15 mouse cellular contexts compared by ENCODE assay signal in genomic region chr9:65084198-65084807, GRCm38 (mm10). TPM values are rescaled to one million over a fixed set of nuclear protein-coding genes. Genes with fewer than 3 reads are reported as not detected.
DNase-seq lines count a peak whose midpoint lies in the region; ATAC-seq and TF ChIP-seq lines count a peak whose summit lies in the region.
"Had no signal": no experiment of that assay in that cellular context is flagged by ENCODE, and none has a peak within 500 bp of the region (broad histone marks: within the 10 kb centered on the region; RNA-seq: fewer than 3 reads in every experiment).

No protein-coding gene starts in this region.

- intact Hi-C loops in gastrocnemius, adult 2 months (cut with DNase I): no loop called here
- intact Hi-C loops in gastrocnemius, postnatal 36 days (cut with DNase I): no loop called here

- no peak overlapping the region for H3K4me2 ChIP-seq in liver, embryonic 15.5 days
- H3K4me2 ChIP-seq in hindbrain, embryonic 12.5 days (replicated peaks): no peak overlapping the region
- H3K4me2 ChIP-seq: limb, embryonic 13.5 days had no signal

- peak; percentile 79 for ATAC-seq in liver, embryonic 15.5 days (ENCODE audit: insufficient read depth)
- ATAC-seq in hindbrain, embryonic 12.5 days (ENCODE audit: low FRiP score): no peak

- DNase-seq in gastrocnemius, adult 2 months: no peak
- DNase-seq in gastrocnemius, postnatal 36 days: no peak
- peak; percentile 51 for DNase-seq in CD4-positive, CD25-positive, alpha-beta regulatory T cell, adult 2 months (ENCODE audit: low read depth, low spot score)
- DNase-seq in adrenal gland, postnatal 36 days: peak; percentile 67 to 70
- DNase-seq in cerebellum, adult 9-10 months: no peak
- no peak for DNase-seq in embryo, embryonic 11 days
- DNase-seq: B cell, adult 2 months; gastrocnemius, postnatal 25 days; heart, postnatal 4 days; right cerebral cortex, postnatal 4 days; thymus, adult 18-20 months had no signal

- no peak overlapping the region for H3K4me3 ChIP-seq in gastrocnemius, adult 2 months
- no peak overlapping the region for H3K4me3 ChIP-seq in liver, embryonic 15.5 days (replicated peaks)
- H3K4me3 ChIP-seq in hindbrain, embryonic 12.5 days: no peak overlapping the region
- H3K4me3 ChIP-seq: limb, embryonic 13.5 days; megakaryocyte, embryonic 14.5 days had no signal

- 66% methylated on average over 7 of the region's 7 CpGs for WGBS in liver, embryonic 15.5 days (ENCODE audit: insufficient replicate concordance)
- WGBS in hindbrain, embryonic 12.5 days: 83% methylated on average over 7 of the region's 7 CpGs

- no peak overlapping the region for H3K9ac ChIP-seq in liver, embryonic 15.5 days
- no peak overlapping the region for H3K9ac ChIP-seq in hindbrain, embryonic 12.5 days
- H3K9ac ChIP-seq: limb, embryonic 13.5 days had no signal

- TF ChIP-seq CTCF in gastrocnemius, adult 2 months (IDR thresholded peaks at IDR 0.05): no peak

- H3K9me3 ChIP-seq in liver, embryonic 15.5 days (replicated peaks): no peaks in the 10 kb centered on the region
- no peaks in the 10 kb centered on the region for H3K9me3 ChIP-seq in hindbrain, embryonic 12.5 days (replicated peaks)
- H3K9me3 ChIP-seq: limb, embryonic 13.5 days; megakaryocyte, embryonic 14.5 days had no signal

- H3K27me3 ChIP-seq in liver, embryonic 15.5 days: no peaks in the 10 kb centered on the region
- no peaks in the 10 kb centered on the region for H3K27me3 ChIP-seq in hindbrain, embryonic 12.5 days
- H3K27me3 ChIP-seq: limb, embryonic 13.5 days had no signal

- H3K36me3 ChIP-seq in liver, embryonic 15.5 days (replicated peaks): peaks cover 49% of the 10 kb centered on the region
- peaks cover 46% of the 10 kb centered on the region for H3K36me3 ChIP-seq in hindbrain, embryonic 12.5 days

- H3K27ac ChIP-seq in gastrocnemius, adult 2 months: 0 out of 2 replicates have a peak overlapping the region, but pooled peaks have one; percentile 12
- no peak overlapping the region for H3K27ac ChIP-seq in liver, embryonic 15.5 days (replicated peaks)
- H3K27ac ChIP-seq in hindbrain, embryonic 12.5 days: no peak overlapping the region
- H3K27ac ChIP-seq: limb, embryonic 13.5 days had no signal

- peaks cover 29% of the 10 kb centered on the region for H3K4me1 ChIP-seq in liver, embryonic 15.5 days (replicated peaks)
- no peaks in the 10 kb centered on the region for H3K4me1 ChIP-seq in hindbrain, embryonic 12.5 days
- H3K4me1 ChIP-seq: limb, embryonic 13.5 days had no signal

RNA-seq across cellular contexts. Expression of gene Igdcc4, which starts 17.0 kb away (rescaled TPM):
- total RNA-seq in gastrocnemius, adult 2 months (2021): 10 to 100 TPM; 22.1 to 34.4 TPM
- 10 to 100 TPM; 24.4 to 26.6 TPM for total RNA-seq in gastrocnemius, postnatal 36 days (2021)
- 10 to 100 TPM; 31.8 to 32.6 TPM for total RNA-seq in adrenal gland, postnatal 36 days (2021)
- 6.3 and 8.1 TPM in 2 replicates for polyA plus RNA-seq in liver, embryonic 15.5 days (2015; fragmentation: Nextera tagmentation; extraction: Ambion mirVana)
- 14.5 and 17.0 TPM in 2 replicates for polyA plus RNA-seq in hindbrain, embryonic 12.5 days (2016; fragmentation: Nextera tagmentation; extraction: Ambion mirVana)

RNA-seq across cellular contexts. Expression of gene Dpp8, which starts 52.1 kb away (rescaled TPM):
- total RNA-seq in gastrocnemius, adult 2 months (2021): 100 to 1,000 TPM in 1 of 2 experiments, 10 to 100 TPM in 1; 95.9 to 112 TPM
- total RNA-seq in gastrocnemius, postnatal 36 days (2021): 100 to 1,000 TPM in 1 of 2 experiments, 10 to 100 TPM in 1; 98.7 to 117 TPM
- total RNA-seq in adrenal gland, postnatal 36 days (2021): 100 to 1,000 TPM in 1 of 2 experiments, 10 to 100 TPM in 1; 88.0 to 104 TPM
- polyA plus RNA-seq in liver, embryonic 15.5 days (2015; fragmentation: Nextera tagmentation; extraction: Ambion mirVana): 17.7 and 19.2 TPM in 2 replicates
- 56.8 and 59.2 TPM in 2 replicates for polyA plus RNA-seq in hindbrain, embryonic 12.5 days (2016; fragmentation: Nextera tagmentation; extraction: Ambion mirVana)

RNA-seq across cellular contexts. Expression of gene Igdcc3, which starts 56.7 kb away (rescaled TPM):
- under 1 TPM; 0.17 to 0.18 TPM for total RNA-seq in gastrocnemius, adult 2 months (2021)
- under 1 TPM; 0.10 to 0.26 TPM for total RNA-seq in gastrocnemius, postnatal 36 days (2021)
- 1 to 10 TPM; 1.2 to 1.9 TPM for total RNA-seq in adrenal gland, postnatal 36 days (2021)
- polyA plus RNA-seq in liver, embryonic 15.5 days (2015; fragmentation: Nextera tagmentation; extraction: Ambion mirVana): 0.07 and 0.08 TPM in 2 replicates
- 30.9 and 34.4 TPM in 2 replicates for polyA plus RNA-seq in hindbrain, embryonic 12.5 days (2016; fragmentation: Nextera tagmentation; extraction: Ambion mirVana)

Comparison
In these comparisons a context has a peak if more than half of its experiments do, and no peak if none do; other contexts are left out.
1. DNase-seq: peak in CD4-positive, CD25-positive, alpha-beta regulatory T cell, adult 2 months (single experiment) and adrenal gland, postnatal 36 days (2 of 2); none in gastrocnemius, adult 2 months (single experiment), gastrocnemius, postnatal 36 days (0 of 2), cerebellum, adult 9-10 months (single experiment) and embryo, embryonic 11 days (single experiment).